Mouse (Mus musculus) ES-E14 (cell line): ENCODE results near the gene Flt3. TPM values are rescaled to one million over a fixed set of nuclear protein-coding genes. Genes with fewer than 3 reads are reported as not detected.
A peak's percentile ranks its signal among the peaks of the same experiment; 100 is the strongest.

Source experiments
- DNase-seq: peaks from one replicate; pipeline ENCODE4 v3.0.0-alpha.2; 2013; ENCODE audit warnings: low read depth, low spot score
- H3K27ac ChIP-seq: 2 replicates; pipeline ENCODE4 v1.5.1; 2012; ENCODE audit warnings: low read depth, mild to moderate bottlenecking, low read length, moderate library complexity, mixed read lengths; ENCODE audit not compliant: poor library complexity, insufficient read depth, severe bottlenecking
- H3K36me3 ChIP-seq: 2 replicates; pipeline ENCODE4 v1.6.1; 2012; ENCODE audit warnings: mild to moderate bottlenecking, low read length, moderate library complexity, mixed read lengths; ENCODE audit not compliant: control insufficient read depth, poor library complexity, insufficient read depth, severe bottlenecking
- H3K4me1 ChIP-seq, 2 experiments: fragments of 150-350 bp in 1 of 2; sonication (generic) in 1 of 2; 2 replicates each; pipeline ENCODE4 v1.6.1; 2012; ENCODE audit warnings: low read length in 2 of 2, mild to moderate bottlenecking in 1 of 2, mixed read lengths in 1 of 2; ENCODE audit not compliant: control insufficient read depth in 2 of 2, insufficient read depth in 2 of 2, poor library complexity in 1 of 2
- H3K4me3 ChIP-seq, 2 experiments: fragments of 150-350 bp in 1 of 2; sonication (generic) in 1 of 2; 2 replicates each; pipeline ENCODE4 v1.5.1; 2012; ENCODE audit warnings: low read length in 2 of 2, low read depth in 1 of 2, mild to moderate bottlenecking in 1 of 2, mixed read lengths in 1 of 2; ENCODE audit not compliant: insufficient read depth in 1 of 2, poor library complexity in 1 of 2, severe bottlenecking in 1 of 2
- H3K9ac ChIP-seq: 2 replicates; pipeline ENCODE4 v1.6.1; 2012; ENCODE audit warnings: low read depth, mild to moderate bottlenecking, low read length, mixed read lengths; ENCODE audit not compliant: poor library complexity, insufficient read depth, severe bottlenecking
- H3K9me3 ChIP-seq: fragments of 150-350 bp; sonication (generic); 2 replicates; pipeline ENCODE4 v1.6.1; 2012; ENCODE audit warnings: low read depth, mild to moderate bottlenecking, low read length; ENCODE audit not compliant: control insufficient read depth, insufficient read depth
- CHD2 ChIP-seq: IDR thresholded peaks from 2 replicates; pipeline ENCODE4 v1.6.1; 2014; ENCODE audit warnings: mild to moderate bottlenecking, low read depth, low read length, inconsistent platforms
- HCFC1 ChIP-seq: IDR thresholded peaks from 2 replicates; pipeline ENCODE4 v1.6.1; 2012; ENCODE audit warnings: low read length, inconsistent platforms, borderline replicate concordance; ENCODE audit not compliant: insufficient read depth
- MAFK ChIP-seq: IDR thresholded peaks from 2 replicates; pipeline ENCODE4 v1.6.1; 2014; ENCODE audit warnings: mild to moderate bottlenecking, low read depth, low read length, inconsistent platforms; ENCODE audit not compliant: insufficient read depth
- ZC3H11A ChIP-seq: IDR thresholded peaks from 2 replicates; pipeline ENCODE4 v1.6.1; 2012; ENCODE audit warnings: low read depth, mild to moderate bottlenecking, inconsistent platforms, low read length, borderline replicate concordance
- ZNF384 ChIP-seq: IDR thresholded peaks from 2 replicates; pipeline ENCODE4 v1.6.1; 2012; ENCODE audit warnings: low read depth, low read length, inconsistent platforms
- in situ Hi-C, 2 experiments: fragments of 600-800 bp; cut with MboI; formaldehyde crosslinking; loops; one replicate each; pipeline ENCODE4 v1.15.1; 2025; ENCODE audit warnings: low sequenced_read_pairs in 2 of 2, inconsistent platforms in 1 of 2; ENCODE audit not compliant: unreplicated experiment in 2 of 2
- total RNA-seq: library from RNA; depleted of rRNA; stranded (reverse); fragments of 300-350 nt; gene quantifications from 2 replicates; pipeline ENCODE4 v1.2.3, GENCODE M21; 2012; rRNA removed

Gene Flt3
- total RNA-seq, result 0.16 and 0.27 TPM in 2 replicates

DNA sequence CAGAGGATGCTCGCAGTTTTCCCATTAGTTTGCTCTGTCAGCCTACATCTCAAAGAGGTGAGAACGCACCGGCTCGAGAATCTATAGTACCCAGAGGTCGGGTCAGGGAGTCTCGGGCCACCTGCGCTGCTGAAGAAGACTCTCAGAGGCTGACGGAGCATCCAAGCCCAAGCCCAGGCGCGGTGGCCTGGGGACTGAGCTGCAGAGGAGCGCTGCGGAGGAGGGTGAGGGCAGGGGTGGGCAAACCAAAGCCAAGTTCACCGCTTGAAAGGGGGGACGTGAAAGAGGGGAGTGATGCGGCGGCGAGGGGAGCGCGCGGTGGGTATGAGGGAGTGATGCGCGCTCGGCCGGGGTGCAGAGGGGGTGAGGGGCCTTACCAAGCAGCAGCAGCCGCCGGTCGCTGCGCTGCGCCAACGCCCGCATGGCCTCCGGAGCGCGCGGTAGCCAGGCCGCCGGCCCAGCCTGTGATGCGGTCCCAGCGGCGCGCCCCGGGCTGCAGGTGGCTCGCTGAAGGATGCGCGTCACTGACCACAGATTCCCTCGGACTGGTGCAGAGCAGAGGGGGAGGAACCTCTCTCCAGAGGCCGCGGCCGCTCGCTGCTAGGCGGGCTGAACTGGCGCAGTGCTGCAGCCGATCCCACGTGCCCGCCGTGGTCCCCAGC lies at the start of gene Flt3:
TSS of gene Flt3 (minus strand) at position 647 of the 662 bp plus-strand sequence.
- Histone ChIP-seq H3K4me1 (no peaks in the 10 kb centered on the region), H3K4me3 (peak within 1 kb of the TSS; percentile 51 to 61), H3K9ac (peak within 1 kb of the TSS; percentile 19), H3K9me3 (no peaks in the 10 kb centered on the region), H3K27ac (no peak within 1 kb of the TSS), H3K36me3 (no peaks in the 10 kb centered on the region)
- in situ Hi-C loops, result no loop called here
- no peak for DNase-seq
- no peak for TF ChIP-seq HCFC1
- TF ChIP-seq MAFK, result no peak
- no peak for TF ChIP-seq ZNF384
- TF ChIP-seq ZC3H11A, result no peak
- no peak for TF ChIP-seq CHD2

DNA sequence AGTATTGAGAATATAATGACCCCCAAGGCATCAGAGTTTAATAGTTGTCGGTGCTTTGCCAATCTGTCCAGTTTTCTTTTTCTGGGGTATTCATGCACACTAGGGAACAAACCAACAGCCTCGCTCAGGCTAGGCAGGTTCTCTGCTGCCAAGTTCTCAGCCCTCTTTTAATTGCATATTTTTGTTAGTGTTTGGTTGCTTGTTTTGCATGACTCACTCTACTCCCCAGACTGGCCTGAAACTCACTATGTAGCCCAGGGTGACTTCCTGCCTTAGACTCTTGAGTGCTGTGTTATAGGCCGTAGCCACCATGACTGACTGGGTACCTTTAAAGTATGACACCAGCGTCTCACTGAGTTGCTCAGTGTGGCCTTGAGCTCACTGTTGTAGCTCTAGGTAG lies 48.6 kb upstream of the Flt3 start:
- Histone ChIP-seq H3K27ac (no peak overlapping the region), H3K9ac (no peak overlapping the region), H3K4me3 (no peak overlapping the region), H3K4me1 (peaks cover 0 to 6% of the 10 kb centered on the region in 2 experiments; a peak in 3 of 4 replicates), H3K36me3 (peaks cover 3% of the 10 kb centered on the region; the same call in 1 of the 2 replicates), H3K9me3 (no peaks in the 10 kb centered on the region)
- in situ Hi-C loops, result no loop called here
- DNase-seq, result no peak
- TF ChIP-seq ZC3H11A (no peak), MAFK (no peak)

DNA sequence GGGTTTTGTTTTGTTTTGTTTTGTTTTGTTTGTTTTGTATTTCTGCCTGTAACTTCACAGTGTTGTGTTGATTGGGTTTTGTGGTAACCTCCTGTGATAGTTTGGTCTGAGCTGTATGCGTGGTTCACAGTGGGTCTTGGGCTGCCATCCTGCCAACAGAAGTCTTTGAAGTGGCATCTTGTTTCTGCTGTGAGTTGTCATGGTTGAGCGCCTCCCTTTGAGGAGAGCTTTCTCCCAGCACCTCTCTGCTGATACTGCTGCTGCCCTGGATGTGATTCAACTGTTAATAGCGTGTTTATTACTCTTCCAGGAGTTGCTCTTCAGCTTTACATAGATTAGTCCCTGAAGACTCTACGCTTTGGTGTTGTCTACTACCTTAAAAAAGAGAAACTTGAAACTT lies 48.2 kb upstream of the Flt3 start:
- Histone ChIP-seq H3K9me3 (no peaks in the 10 kb centered on the region), H3K4me1 (peaks cover 0 to 8% of the 10 kb centered on the region in 2 experiments; a peak in 3 of 4 replicates), H3K27ac (no peak overlapping the region), H3K9ac (no peak overlapping the region), H3K36me3 (peaks cover 3% of the 10 kb centered on the region; the same call in 1 of the 2 replicates), H3K4me3 (no peak overlapping the region)
- TF ChIP-seq ZNF384 (no peak), ZC3H11A (no peak), CHD2 (no peak), MAFK (no peak), HCFC1 (no peak)
- no peak for DNase-seq
- in situ Hi-C loops, result no loop called here

DNA sequence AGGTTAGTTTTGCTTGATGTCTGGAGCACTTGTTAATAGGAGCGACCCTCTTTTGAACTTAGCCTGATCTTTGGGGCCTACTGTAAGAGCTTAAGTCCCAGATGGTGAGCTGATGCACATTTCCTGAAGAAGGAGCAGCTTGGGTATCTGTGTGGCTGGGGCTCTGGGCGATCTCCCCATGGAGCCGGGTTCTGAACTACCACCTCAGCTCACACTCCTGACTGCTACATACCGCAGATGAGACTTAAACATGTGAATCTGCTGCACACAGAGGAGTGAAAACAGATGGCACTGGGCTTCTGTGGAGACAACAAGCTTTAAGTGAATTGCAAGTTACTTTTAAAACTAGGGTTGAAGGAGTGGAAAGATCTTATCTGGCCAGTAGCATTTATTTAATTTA lies 45.0 kb upstream of the Flt3 start:
- Histone ChIP-seq H3K9ac (no peak overlapping the region), H3K36me3 (no peaks in the 10 kb centered on the region), H3K4me1 (peaks cover 3 to 16% of the 10 kb centered on the region in 2 experiments), H3K9me3 (no peaks in the 10 kb centered on the region), H3K4me3 (no peak overlapping the region), H3K27ac (no peak overlapping the region)
- no peak for TF ChIP-seq MAFK
- no peak for TF ChIP-seq HCFC1
- in situ Hi-C loops, result no loop called here
- DNase-seq, result no peak

DNA sequence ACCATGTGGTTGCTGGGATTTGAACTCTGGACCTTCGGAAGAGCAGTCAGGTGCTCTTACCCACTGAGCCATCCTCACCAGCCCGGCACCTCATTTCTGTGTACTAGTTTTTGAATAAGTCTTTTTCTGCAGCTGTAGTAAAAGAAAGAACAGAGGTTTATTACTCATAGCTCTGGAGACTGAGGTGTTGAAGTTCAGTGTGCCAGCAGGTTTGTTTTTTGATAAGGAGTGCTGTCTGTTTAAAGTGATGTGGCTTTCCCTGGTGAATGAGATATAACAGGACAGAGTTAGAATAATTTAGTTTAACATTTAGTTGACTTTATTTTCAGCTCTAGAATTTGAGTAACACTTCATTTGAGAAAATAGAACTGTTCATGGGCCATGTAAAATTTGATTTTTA lies 44.5 kb upstream of the Flt3 start:
- H3K4me1 ChIP-seq, result peaks cover 3 to 16% of the 10 kb centered on the region in 2 experiments
- H3K9ac ChIP-seq, result no peak overlapping the region
- no peaks in the 10 kb centered on the region for H3K9me3 ChIP-seq
- TF ChIP-seq CHD2 (no peak), MAFK (no peak), ZNF384 (no peak), HCFC1 (no peak), ZC3H11A (no peak)
- H3K27ac ChIP-seq, result no peak overlapping the region
- no peaks in the 10 kb centered on the region for H3K36me3 ChIP-seq
- in situ Hi-C loops, result no loop called here
- no peak overlapping the region for H3K4me3 ChIP-seq
- no peak for DNase-seq
